Mouse (Mus musculus): ENCODE data around the gene Nrf1. TPM values are rescaled to one million over a fixed set of nuclear protein-coding genes. Genes with fewer than 3 reads are reported as not detected.

Nrf1 gene
- 55.3 and 58.1 TPM in 2 replicates for polyA plus RNA-seq (2016; fragmentation: Nextera tagmentation; extraction: Ambion mirVana)

DNA sequence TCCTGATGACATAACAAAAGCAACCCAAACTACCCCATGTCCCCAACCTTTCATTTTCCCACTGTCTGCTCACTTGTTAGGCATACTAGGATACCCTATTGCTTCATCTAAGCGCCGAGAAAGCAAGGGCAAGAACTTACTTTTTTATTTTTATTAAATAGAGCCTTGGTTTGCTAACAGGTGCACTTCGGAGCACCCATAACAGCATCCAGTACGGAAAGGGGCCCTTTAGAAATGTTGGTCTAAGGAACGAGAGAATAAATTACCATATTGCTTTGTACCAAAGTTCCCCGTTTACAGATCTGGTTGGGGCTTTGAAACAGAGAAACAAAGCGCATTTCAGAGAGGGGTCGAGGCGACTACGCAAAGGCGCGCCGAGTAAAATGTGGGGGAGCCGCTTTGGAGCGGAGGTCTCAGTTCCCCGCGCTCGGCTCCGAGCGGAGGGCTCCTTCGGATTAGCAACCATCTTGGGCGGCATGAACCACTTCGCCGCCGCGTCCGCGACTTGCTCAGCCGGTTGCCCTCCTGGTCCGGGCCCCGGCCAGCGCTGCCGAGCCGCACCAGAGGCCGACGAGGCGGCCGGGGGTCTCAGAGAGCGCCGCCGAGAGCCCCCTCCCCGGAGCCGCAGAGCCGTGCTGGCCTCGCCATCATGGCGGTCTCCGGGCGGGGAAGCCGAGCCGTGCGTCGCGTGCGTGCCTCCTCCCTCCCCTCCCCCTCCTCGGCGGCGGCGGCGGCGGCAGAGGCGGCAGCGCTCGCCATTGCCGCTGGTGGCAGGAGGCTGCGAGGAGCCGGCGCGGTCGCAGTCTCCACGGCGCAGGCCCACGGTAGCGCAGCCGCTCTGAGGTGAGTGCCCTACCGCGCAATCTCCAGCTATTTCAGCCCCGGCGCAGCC lies at the start of gene Nrf1:
TSS of gene Nrf1 (plus strand) at position 718 of the 892 bp plus-strand sequence.
- Histone ChIP-seq H3K9ac (peak within 1 kb of the TSS; percentile 100), H3K27ac (peak within 1 kb of the TSS; percentile 95), H3K9me3 (replicated peaks) (no peaks in the 10 kb centered on the region), H3K4me1 (peaks cover 46% of the 10 kb centered on the region), H3K4me2 (peak within 1 kb of the TSS; percentile 85), H3K27me3 (replicated peaks) (no peaks in the 10 kb centered on the region), H3K36me3 (peaks cover 10% of the 10 kb centered on the region), H3K4me3 (peak within 1 kb of the TSS; percentile 100)
- under 1% methylated on average over 64 of the region's 78 CpGs for WGBS (ENCODE audit: insufficient replicate concordance)
- peak; percentile 85 for ATAC-seq

- WGBS (ENCODE audit: insufficient replicate concordance): 66% methylated on average over 9 of the region's 9 CpGs
- Histone ChIP-seq H3K4me2 (no peak overlapping the region), H3K9ac (no peak overlapping the region), H3K4me3 (no peak overlapping the region), H3K27me3 (replicated peaks) (no peaks in the 10 kb centered on the region; the same call in 1 of the 2 replicates), H3K36me3 (no peaks in the 10 kb centered on the region), H3K4me1 (no peaks in the 10 kb centered on the region), H3K27ac (no peak overlapping the region), H3K9me3 (replicated peaks) (no peaks in the 10 kb centered on the region)
- no peak for ATAC-seq
These were observed 49.6 kb upstream of the Nrf1 start for GRCm38 (mm10) chr6:29998140-29998539.

GRCm38 (mm10) chr6:29998771-29999170 lies 49.0 kb upstream of the Nrf1 start:
- no peaks in the 10 kb centered on the region for H3K9me3 ChIP-seq (replicated peaks)
- no peak overlapping the region for H3K9ac ChIP-seq
- H3K4me1 ChIP-seq: no peaks in the 10 kb centered on the region
- H3K36me3 ChIP-seq: no peaks in the 10 kb centered on the region
- no peak overlapping the region for H3K27ac ChIP-seq
- no peak overlapping the region for H3K4me2 ChIP-seq
- ATAC-seq: no peak
- no peak overlapping the region for H3K4me3 ChIP-seq
- 43% methylated on average over 4 of the region's 4 CpGs for WGBS (ENCODE audit: insufficient replicate concordance)
- no peaks in the 10 kb centered on the region; the same call in 1 of the 2 replicates for H3K27me3 ChIP-seq (replicated peaks)

DNA sequence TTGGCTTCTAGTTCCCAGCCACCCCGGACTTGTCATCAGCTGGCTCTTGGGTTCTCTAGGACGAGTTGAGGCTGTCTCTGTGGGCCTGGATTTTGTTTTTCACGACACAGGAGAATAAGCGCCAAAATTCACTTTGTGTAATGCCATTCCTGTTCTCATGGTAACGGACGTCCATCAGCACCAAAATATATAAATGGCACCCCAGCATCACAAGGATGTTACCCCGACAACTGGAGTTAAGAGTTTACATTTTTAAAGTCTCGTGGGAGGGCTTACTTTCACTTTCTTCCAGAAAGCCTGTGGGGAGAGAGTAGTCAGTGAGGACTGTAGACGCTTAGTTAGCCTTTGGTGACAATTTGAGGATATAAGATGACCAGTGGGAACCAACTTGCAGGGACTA lies 45.2 kb upstream of the Nrf1 start:
- no peak overlapping the region for H3K4me3 ChIP-seq
- no peaks in the 10 kb centered on the region for H3K9me3 ChIP-seq (replicated peaks)
- 69% methylated on average over 9 of the region's 9 CpGs for WGBS (ENCODE audit: insufficient replicate concordance)
- H3K4me2 ChIP-seq: no peak overlapping the region
- no peaks in the 10 kb centered on the region for H3K4me1 ChIP-seq
- H3K27ac ChIP-seq: no peak overlapping the region
- H3K9ac ChIP-seq: no peak overlapping the region
- ATAC-seq: no peak
- H3K27me3 ChIP-seq (replicated peaks): no peaks in the 10 kb centered on the region
- no peaks in the 10 kb centered on the region for H3K36me3 ChIP-seq

DNA sequence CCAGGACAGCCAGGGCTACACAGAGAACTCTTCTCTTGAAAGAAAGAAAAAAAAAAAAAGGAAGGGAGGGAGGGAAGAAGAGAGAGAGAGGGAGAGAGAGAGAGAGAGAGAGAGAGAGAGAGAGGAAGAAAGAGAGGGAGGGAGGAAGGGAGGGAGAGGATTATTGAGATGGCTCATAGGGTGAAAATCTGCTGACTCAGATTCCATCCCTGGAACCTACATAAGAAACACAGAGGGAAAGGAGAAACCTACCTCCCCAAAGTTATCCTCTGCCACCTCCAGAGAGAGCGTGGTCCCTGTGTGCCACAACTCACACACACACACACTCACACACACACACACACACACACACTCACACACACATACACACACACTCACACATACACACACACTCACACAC lies 41.9 kb upstream of the Nrf1 start:
- WGBS (ENCODE audit: insufficient replicate concordance): 89% methylated on average over 1 of the region's 1 CpGs
- no peaks in the 10 kb centered on the region for H3K36me3 ChIP-seq
- no peak overlapping the region for H3K4me2 ChIP-seq
- no peak overlapping the region for H3K4me3 ChIP-seq
- no peak overlapping the region for H3K9ac ChIP-seq
- no peaks in the 10 kb centered on the region for H3K9me3 ChIP-seq (replicated peaks)
- H3K27ac ChIP-seq: no peak overlapping the region
- no peak for ATAC-seq
- no peaks in the 10 kb centered on the region for H3K27me3 ChIP-seq (replicated peaks)
- no peaks in the 10 kb centered on the region for H3K4me1 ChIP-seq

DNA sequence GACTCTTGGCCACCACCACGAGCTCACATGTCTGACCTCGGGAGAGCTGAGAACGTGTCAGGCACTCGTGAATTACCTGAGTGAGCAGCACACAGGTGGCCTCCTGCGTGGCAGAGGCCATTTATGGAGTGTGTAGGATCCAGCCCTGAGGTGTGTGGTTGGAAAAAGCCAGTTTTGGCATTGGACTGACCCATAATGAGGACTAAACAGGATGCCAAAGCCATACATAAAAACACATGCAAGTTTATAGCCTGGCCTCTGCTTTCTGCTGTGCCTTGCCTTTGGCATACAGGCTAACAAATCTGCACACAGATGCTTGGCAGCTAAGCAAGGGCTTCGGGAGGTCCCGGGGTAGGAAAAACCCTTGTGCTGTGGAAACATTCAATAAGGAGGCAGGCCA lies 38.6 kb upstream of the Nrf1 start:
- Histone ChIP-seq H3K27me3 (replicated peaks) (no peaks in the 10 kb centered on the region), H3K9me3 (replicated peaks) (no peaks in the 10 kb centered on the region), H3K4me3 (no peak overlapping the region), H3K27ac (no peak overlapping the region), H3K9ac (no peak overlapping the region), H3K36me3 (no peaks in the 10 kb centered on the region), H3K4me1 (no peaks in the 10 kb centered on the region), H3K4me2 (no peak overlapping the region)
- ATAC-seq: no peak
- 71% methylated on average over 7 of the region's 7 CpGs for WGBS (ENCODE audit: insufficient replicate concordance)

DNA sequence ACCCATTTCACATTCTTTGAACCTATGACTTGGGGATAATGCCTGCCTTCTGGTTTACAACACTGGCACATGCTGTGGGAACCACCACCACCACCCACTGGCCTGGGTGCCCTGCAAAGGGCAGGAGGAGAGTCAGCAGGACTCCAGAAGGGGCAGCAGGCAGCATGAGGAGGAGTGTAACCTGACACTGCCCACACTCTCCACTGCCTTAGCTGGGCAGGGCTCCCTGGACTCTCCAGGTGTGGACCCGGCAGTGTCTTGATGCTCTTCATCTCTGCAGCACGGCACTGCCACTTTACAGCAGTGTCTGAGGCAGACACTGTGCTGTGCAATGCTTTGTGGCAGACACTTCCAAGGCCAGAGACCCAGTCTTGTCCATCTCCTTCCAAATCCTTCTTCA lies 34.3 kb upstream of the Nrf1 start:
- ATAC-seq: no peak
- Histone ChIP-seq H3K27me3 (replicated peaks) (no peaks in the 10 kb centered on the region), H3K4me1 (no peaks in the 10 kb centered on the region; the same call in 1 of the 2 replicates), H3K9me3 (replicated peaks) (no peaks in the 10 kb centered on the region), H3K36me3 (no peaks in the 10 kb centered on the region), H3K4me2 (no peak overlapping the region), H3K4me3 (no peak overlapping the region), H3K9ac (no peak overlapping the region), H3K27ac (no peak overlapping the region)
- 51% methylated on average over 2 of the region's 2 CpGs for WGBS (ENCODE audit: insufficient replicate concordance)

- no peaks in the 10 kb centered on the region for H3K36me3 ChIP-seq
- no peaks in the 10 kb centered on the region for H3K27me3 ChIP-seq (replicated peaks)
- H3K4me3 ChIP-seq: no peak overlapping the region
- H3K4me1 ChIP-seq: no peaks in the 10 kb centered on the region; the same call in 1 of the 2 replicates
- H3K27ac ChIP-seq: no peak overlapping the region
- H3K4me2 ChIP-seq: no peak overlapping the region
- WGBS (ENCODE audit: insufficient replicate concordance): 56% methylated on average over 5 of the region's 5 CpGs
- H3K9ac ChIP-seq: no peak overlapping the region
- no peak for ATAC-seq
- no peaks in the 10 kb centered on the region for H3K9me3 ChIP-seq (replicated peaks)
These were observed 33.5 kb upstream of the Nrf1 start for GRCm38 (mm10) chr6:30014187-30014864.

- WGBS (ENCODE audit: insufficient replicate concordance): 55% methylated on average over 1 of the region's 1 CpGs
These were observed 26.5 kb upstream of the Nrf1 start for GRCm38 (mm10) chr6:30021241-30021640.

DNA sequence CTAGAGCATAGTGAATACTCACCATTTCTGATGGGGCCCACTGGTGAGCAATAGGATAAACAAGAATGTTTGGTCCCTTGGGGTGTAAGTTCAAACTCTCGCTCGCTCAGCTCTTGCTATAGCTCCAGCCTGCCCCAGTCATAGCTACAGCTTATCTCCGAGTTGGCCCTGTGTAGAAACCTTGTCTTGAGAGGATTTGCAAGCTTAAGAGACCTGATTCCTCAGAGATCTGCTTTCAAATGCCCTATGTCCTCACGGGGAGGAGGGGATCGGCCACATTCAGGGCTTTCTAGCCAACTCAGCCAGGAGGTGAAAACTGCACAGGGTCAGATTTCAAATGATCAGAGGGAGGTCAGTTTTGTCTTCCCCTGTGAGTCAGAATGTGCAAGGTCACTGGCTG lies 26.1 kb upstream of the Nrf1 start:
- Histone ChIP-seq H3K9ac (no peak overlapping the region), H3K36me3 (no peaks in the 10 kb centered on the region), H3K4me1 (peaks cover 3% of the 10 kb centered on the region; the same call in 1 of the 2 replicates), H3K9me3 (replicated peaks) (no peaks in the 10 kb centered on the region), H3K27me3 (replicated peaks) (no peaks in the 10 kb centered on the region), H3K27ac (no peak overlapping the region), H3K4me2 (no peak overlapping the region), H3K4me3 (no peak overlapping the region)
- WGBS (ENCODE audit: insufficient replicate concordance): 75% methylated on average over 5 of the region's 5 CpGs
- ATAC-seq: no peak

More at GRCm38 (mm10) chr6:30021241-30021640, 26.5 kb upstream of the Nrf1 start:
- H3K9me3 ChIP-seq (replicated peaks): no peaks in the 10 kb centered on the region
- H3K27ac ChIP-seq: no peak overlapping the region
- no peaks in the 10 kb centered on the region for H3K36me3 ChIP-seq
- H3K9ac ChIP-seq: no peak overlapping the region
- H3K4me1 ChIP-seq: no peaks in the 10 kb centered on the region
- ATAC-seq: no peak
- no peak overlapping the region for H3K4me3 ChIP-seq
- no peak overlapping the region for H3K4me2 ChIP-seq
- no peaks in the 10 kb centered on the region for H3K27me3 ChIP-seq (replicated peaks)

- Histone ChIP-seq H3K9me3 (replicated peaks) (no peaks in the 10 kb centered on the region), H3K4me3 (no peak overlapping the region), H3K36me3 (no peaks in the 10 kb centered on the region), H3K27ac (no peak overlapping the region), H3K4me2 (no peak overlapping the region), H3K9ac (no peak overlapping the region), H3K27me3 (replicated peaks) (no peaks in the 10 kb centered on the region), H3K4me1 (peaks cover 8% of the 10 kb centered on the region; the same call in 1 of the 2 replicates)
- no peak for ATAC-seq
- 30% methylated on average over 10 of the region's 10 CpGs for WGBS (ENCODE audit: insufficient replicate concordance)
These were observed 21.0 kb upstream of the Nrf1 start for GRCm38 (mm10) chr6:30026799-30027198.

- no peaks in the 10 kb centered on the region for H3K27me3 ChIP-seq (replicated peaks)
- H3K36me3 ChIP-seq: no peaks in the 10 kb centered on the region
- no peak overlapping the region for H3K4me3 ChIP-seq
- H3K9ac ChIP-seq: no peak overlapping the region
- WGBS (ENCODE audit: insufficient replicate concordance): 54% methylated on average over 4 of the region's 4 CpGs
- no peak overlapping the region for H3K4me2 ChIP-seq
- H3K9me3 ChIP-seq (replicated peaks): no peaks in the 10 kb centered on the region
- no peak overlapping the region for H3K27ac ChIP-seq
- ATAC-seq: no peak
- peaks cover 8% of the 10 kb centered on the region; the same call in 1 of the 2 replicates for H3K4me1 ChIP-seq
These were observed 19.4 kb upstream of the Nrf1 start for GRCm38 (mm10) chr6:30028358-30028757.

All from liver, embryonic 12.5 days (tissue).